Mouse (Mus musculus) R1 (cell line): ENCODE data around the gene Wdr6.

Experiments used
- DNase-seq: peaks from one replicate; pipeline ENCODE4 v3.0.0-alpha.2; 2018; ENCODE audit warnings: low read depth, low spot score

Wdr6 gene

GRCm38 (mm10) chr9:108525400-108525799 lies 53.1 kb downstream of the Wdr6 start:
- DNase-seq: no peak

GRCm38 (mm10) chr9:108523341-108523740 lies 55.2 kb downstream of the Wdr6 start:
- DNase-seq: no peak
